14 mouse cellular contexts compared by ENCODE assay signal in genomic region chr13:93061311-93061710, GRCm38 (mm10).
"Had no signal": no experiment of that assay in that cellular context is flagged by ENCODE, and none has a peak within 500 bp of the region (broad histone marks: within the 10 kb centered on the region; RNA-seq: fewer than 3 reads in every experiment).

No protein-coding gene starts in this region.

- H3K27ac ChIP-seq: liver, embryonic 13.5 days; neural tube, embryonic 12.5 days; neural tube, embryonic 15.5 days; stomach, postnatal 0 days had no signal

- H3K4me3 ChIP-seq: liver, embryonic 13.5 days; neural tube, embryonic 12.5 days; neural tube, embryonic 15.5 days had no signal

- DNase-seq: kidney, adult 9 months; kidney, postnatal 14 days; kidney, postnatal 4 days; liver, embryonic 13.5 days; lung, adult 2 months; lung, postnatal 14 days; lung, postnatal 4 days; midbrain, embryonic 14.5 days; retina, postnatal 1 day; right cerebral cortex, postnatal 4 days; thymus, postnatal 25 days had no signal
